Mouse (Mus musculus): ENCODE results near the gene Ptpn7.

- no peak for TF ChIP-seq RAD21 (IDR thresholded peaks at IDR 0.05; ENCODE audit: low read depth, low read length)
- no peak for TF ChIP-seq GATA1 (IDR thresholded peaks at IDR 0.05; ENCODE audit: low read depth, low read length)
- TF ChIP-seq POLR2A (IDR thresholded peaks at IDR 0.05; ENCODE audit: control insufficient read depth in 1 of 2, insufficient read depth in 1 of 2, low read depth in 1 of 2, low read length in 2 of 2, poor library complexity in 1 of 2): no peak
- no peak for TF ChIP-seq USF1 (IDR thresholded peaks at IDR 0.05; ENCODE audit: low read depth, low read length)
- no peak for TF ChIP-seq KAT2A (conservative IDR thresholded peaks at IDR 0.05; ENCODE audit: low read depth, low read length)
- TF ChIP-seq SIN3A (IDR thresholded peaks at IDR 0.05; ENCODE audit: low read length): no peak
- no peak for TF ChIP-seq E2F4 (IDR thresholded peaks at IDR 0.05; ENCODE audit: borderline replicate concordance, low read depth, low read length)
Observed at GRCm38 (mm10) chr1:135183448-135183847, 50.9 kb downstream of the Ptpn7 start.
